In genomic region chr10:81496264-81496901, GRCm38 (mm10) we compare ENCODE assay signal across 8 mouse cellular contexts. TPM values are rescaled to one million over a fixed set of nuclear protein-coding genes. Genes with fewer than 3 reads are reported as not detected.
DNase-seq lines count a peak whose midpoint lies in the region; ATAC-seq and TF ChIP-seq lines count a peak whose summit lies in the region.

Gene Ncln, minus strand, starts transcription at chr10:81496392.

- peak; percentile 99 for DNase-seq in 416B (ENCODE audit: low read depth)
- DNase-seq in heart, adult 8-10 months (ENCODE audit: low spot score): peak; percentile 98
- DNase-seq in kidney, adult 9 months: peak; percentile 99
- DNase-seq in limb, embryonic 14.5 days (ENCODE audit: low spot score): peak; percentile 98
- DNase-seq in midbrain, postnatal 0 days (ENCODE audit: low spot score): peak; percentile 99
- DNase-seq in spleen, postnatal 14 days (ENCODE audit: low spot score in 2 of 2): peak; percentile 97 to 99

- H3K9me3 ChIP-seq in embryonic facial prominence, embryonic 15.5 days (replicated peaks): no peaks in the 10 kb centered on the region
- H3K9me3 ChIP-seq in limb, embryonic 14.5 days (ENCODE audit: control insufficient read depth, low read length): no peaks in the 10 kb centered on the region
- no peaks in the 10 kb centered on the region for H3K9me3 ChIP-seq in midbrain, postnatal 0 days (ENCODE audit: low read length)

- H3K4me1 ChIP-seq in bone marrow, adult 2 months (ENCODE audit: control insufficient read depth, insufficient read depth, low read length): no peaks in the 10 kb centered on the region; the same call in 1 of the 2 replicates
- H3K4me1 ChIP-seq in embryonic facial prominence, embryonic 15.5 days: peaks cover 25% of the 10 kb centered on the region
- H3K4me1 ChIP-seq in limb, embryonic 14.5 days (ENCODE audit: control insufficient read depth, insufficient read depth, low read length): peaks cover 12% of the 10 kb centered on the region
- H3K4me1 ChIP-seq in midbrain, postnatal 0 days (ENCODE audit: insufficient read depth, low read length): peaks cover 6% of the 10 kb centered on the region; the same call in 1 of the 2 replicates

- peak within 1 kb of the TSS; percentile 96 for H3K4me2 ChIP-seq in embryonic facial prominence, embryonic 15.5 days (replicated peaks)
- H3K4me2 ChIP-seq in limb, embryonic 14.5 days (replicated peaks; ENCODE audit: low read depth, low read length, severe bottlenecking): peak within 1 kb of the TSS; percentile 96
- H3K4me2 ChIP-seq in midbrain, postnatal 0 days (ENCODE audit: low read depth, low read length, poor library complexity, severe bottlenecking): peak within 1 kb of the TSS; percentile 91

- H3K27me3 ChIP-seq in embryonic facial prominence, embryonic 15.5 days: no peaks in the 10 kb centered on the region
- H3K27me3 ChIP-seq in limb, embryonic 14.5 days (ENCODE audit: control insufficient read depth, insufficient read depth, low read length): no peaks in the 10 kb centered on the region
- H3K27me3 ChIP-seq in midbrain, postnatal 0 days (ENCODE audit: insufficient read depth, low read length): no peaks in the 10 kb centered on the region

- peak within 1 kb of the TSS; percentile 84 for H3K4me3 ChIP-seq in bone marrow, adult 2 months (replicated peaks; ENCODE audit: control insufficient read depth, low read depth, low read length)
- peak within 1 kb of the TSS; percentile 74 for H3K4me3 ChIP-seq in embryonic facial prominence, embryonic 15.5 days (replicated peaks)
- H3K4me3 ChIP-seq in limb, embryonic 14.5 days (replicated peaks; ENCODE audit: low read length): peak within 1 kb of the TSS; percentile 79
- peak within 1 kb of the TSS; percentile 69 for H3K4me3 ChIP-seq in midbrain, postnatal 0 days (ENCODE audit: low read depth, low read length)

- peak within 1 kb of the TSS; percentile 90 for H3K27ac ChIP-seq in bone marrow, adult 2 months (ENCODE audit: control insufficient read depth, insufficient read depth, low read depth, low read length, poor library complexity)
- peak within 1 kb of the TSS; percentile 81 for H3K27ac ChIP-seq in embryonic facial prominence, embryonic 15.5 days (replicated peaks)
- no peak within 1 kb of the TSS; the same call in none of the 2 replicates for H3K27ac ChIP-seq in limb, embryonic 14.5 days (replicated peaks; ENCODE audit: low read depth, low read length)
- H3K27ac ChIP-seq in midbrain, postnatal 0 days (ENCODE audit: low read depth, low read length): peak within 1 kb of the TSS; percentile 78

- under 1% methylated on average over 45 of the region's 45 CpGs for WGBS in bone marrow, adult 2 months
- under 1% methylated on average over 42 of the region's 45 CpGs for WGBS in embryonic facial prominence, embryonic 15.5 days
- under 1% methylated on average over 36 of the region's 45 CpGs for WGBS in limb, embryonic 14.5 days
- under 1% methylated on average over 44 of the region's 45 CpGs for WGBS in midbrain, postnatal 0 days

- no peak for TF ChIP-seq CTCF in bone marrow, adult 2 months (IDR thresholded peaks at IDR 0.05; ENCODE audit: control insufficient read depth, insufficient read depth, low read length)
- TF ChIP-seq CTCF in midbrain, postnatal 0 days (IDR thresholded peaks at IDR 0.05): peak; percentile 10; the same call in 1 of the 2 replicates

- peaks cover 24% of the 10 kb centered on the region for H3K36me3 ChIP-seq in embryonic facial prominence, embryonic 15.5 days
- peaks cover 21% of the 10 kb centered on the region for H3K36me3 ChIP-seq in limb, embryonic 14.5 days (ENCODE audit: control insufficient read depth, insufficient read depth, low read length)
- H3K36me3 ChIP-seq in midbrain, postnatal 0 days (ENCODE audit: insufficient read depth, low read length): peaks cover 15% of the 10 kb centered on the region

- TF ChIP-seq POLR2A in bone marrow, adult 2 months (IDR thresholded peaks at IDR 0.05; ENCODE audit: borderline replicate concordance, control insufficient read depth, low read depth, low read length): peak; percentile 63; the same call in 1 of the 2 replicates
- TF ChIP-seq POLR2A in limb, embryonic 14.5 days (IDR thresholded peaks at IDR 0.05; ENCODE audit: borderline replicate concordance, extremely low read depth, insufficient read depth, insufficient read length): 0 out of 2 replicates have a peak, but pooled peaks have one; percentile 33

- peak within 1 kb of the TSS; percentile 81 for H3K9ac ChIP-seq in embryonic facial prominence, embryonic 15.5 days
- H3K9ac ChIP-seq in limb, embryonic 14.5 days (ENCODE audit: low read depth, low read length, severe bottlenecking): peak within 1 kb of the TSS; percentile 80
- H3K9ac ChIP-seq in midbrain, postnatal 0 days (replicated peaks; ENCODE audit: low read length, poor library complexity, severe bottlenecking): peak within 1 kb of the TSS; percentile 83

- ATAC-seq in embryonic facial prominence, embryonic 15.5 days (ENCODE audit: insufficient number of reproducible peaks, low FRiP score, low TSS enrichment, low read depth): peak; percentile 96
- ATAC-seq in limb, embryonic 14.5 days (ENCODE audit: low FRiP score, low read depth): peak; percentile 95
- ATAC-seq in midbrain, postnatal 0 days (ENCODE audit: low FRiP score): peak; percentile 94

RNA-seq across cellular contexts. Expression of gene Ncln, which starts in this region (rescaled TPM):
- polyA plus RNA-seq in bone marrow, adult 2 months (2011; ENCODE audit: insufficient read depth, insufficient read length, low replicate concordance, missing spikeins): 30.2 and 61.0 TPM in 2 replicates
- polyA plus RNA-seq in embryonic facial prominence, embryonic 15.5 days (2015; fragmentation: Nextera tagmentation; extraction: Ambion mirVana): 81.9 and 89.1 TPM in 2 replicates
- total RNA-seq in heart, adult 8-10 months (2022): 10 to 100 TPM; 48.7 to 72.7 (median 66.7) TPM
- 218 and 324 TPM in 2 replicates for polyA plus RNA-seq in limb, embryonic 14.5 days (2012; rRNA removed)
- 76.4 and 89.7 TPM in 2 replicates for polyA plus RNA-seq in limb, embryonic 14.5 days (2014; fragmentation: Nextera tagmentation; extraction: Ambion mirVana)
- total RNA-seq in midbrain, postnatal 0 days (2014; rRNA removed): 83.0 and 93.1 TPM in 2 replicates
- polyA plus RNA-seq in midbrain, postnatal 0 days (2015; fragmentation: Nextera tagmentation; extraction: Ambion mirVana): 58.1 and 63.3 TPM in 2 replicates
